Mouse (Mus musculus) right cerebral cortex, postnatal 14 days (tissue): Measurements from ENCODE around the gene Mrpl17.

ENCODE experiments used
- DNase-seq: peaks from one replicate; pipeline ENCODE4 v3.0.0; 2022

Mrpl17 gene

DNA sequence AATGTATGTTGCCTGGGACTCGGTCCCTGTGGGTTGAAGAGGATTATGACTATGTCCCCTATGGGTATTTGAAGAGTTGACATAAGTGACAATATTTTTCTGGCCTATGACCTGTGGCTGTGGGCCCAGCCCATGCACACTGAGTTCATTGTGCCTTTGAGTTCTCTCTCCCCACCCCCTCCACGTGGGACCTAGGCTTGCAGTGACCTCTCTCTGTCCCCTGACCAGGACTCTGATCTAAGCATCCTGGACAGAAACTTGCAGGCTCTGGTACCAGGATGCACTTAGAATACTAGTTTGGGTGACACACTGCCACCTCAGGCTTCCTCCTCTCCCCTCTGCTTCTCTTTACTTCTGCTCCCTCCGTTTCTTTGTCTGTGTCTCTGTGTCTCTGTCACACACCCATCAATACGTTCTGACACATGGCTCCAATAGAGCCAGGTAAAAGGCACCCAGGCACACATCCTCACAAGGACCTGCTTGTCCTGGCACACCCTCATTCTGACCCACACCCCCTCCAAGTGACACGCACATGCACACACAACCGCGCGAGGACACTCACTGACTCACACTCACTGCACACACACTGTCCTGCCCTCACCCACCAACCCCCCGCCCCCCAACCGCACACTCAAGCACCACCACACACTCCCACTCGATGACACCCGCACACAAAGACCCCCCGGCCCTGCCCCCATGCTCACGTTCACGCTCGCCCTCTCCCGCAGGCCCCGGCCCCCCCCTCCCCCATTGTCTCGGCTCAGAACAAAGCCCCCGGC lies 24.2 kb downstream of the Mrpl17 start:
- no peak for DNase-seq

DNA sequence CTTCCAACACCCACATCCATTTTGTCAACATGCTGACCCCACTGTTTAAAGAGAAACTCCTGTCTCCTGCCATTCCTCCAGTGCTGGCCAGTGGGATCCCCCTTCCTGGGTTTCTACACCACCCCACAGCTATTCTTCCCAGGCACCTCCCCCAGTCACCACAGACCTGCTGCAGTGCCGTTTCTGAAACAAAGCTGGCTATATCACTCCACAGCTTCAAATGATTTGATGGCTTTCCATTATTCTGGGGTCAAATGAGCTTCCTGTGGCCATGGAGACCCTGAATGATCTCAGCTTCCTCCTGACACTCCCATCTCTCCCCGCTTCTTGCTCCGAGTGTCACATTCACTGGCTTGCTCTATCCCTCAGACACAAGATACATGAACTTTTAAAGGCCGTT lies 26.3 kb downstream of the Mrpl17 start:
- no peak for DNase-seq

DNA sequence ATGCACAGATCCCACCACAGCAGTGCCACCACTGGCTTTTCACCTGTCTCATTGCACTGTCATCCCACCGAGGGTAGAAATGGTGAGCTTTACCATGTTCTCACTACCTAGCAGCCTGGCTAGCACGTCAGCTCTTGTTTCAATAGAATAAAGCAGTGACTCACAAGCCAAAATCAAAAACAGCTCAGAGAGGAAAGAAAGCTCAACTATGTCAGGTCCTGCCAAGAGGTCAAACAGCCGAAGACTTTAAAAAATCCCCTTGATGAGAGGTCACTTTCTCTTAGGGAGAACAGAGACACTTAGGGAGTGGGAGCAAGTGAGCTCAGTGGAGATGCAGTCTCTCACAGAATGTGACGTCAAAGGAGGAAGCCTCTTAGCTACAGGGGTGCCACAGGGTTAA lies 27.0 kb downstream of the Mrpl17 start:
- DNase-seq = no peak

DNA sequence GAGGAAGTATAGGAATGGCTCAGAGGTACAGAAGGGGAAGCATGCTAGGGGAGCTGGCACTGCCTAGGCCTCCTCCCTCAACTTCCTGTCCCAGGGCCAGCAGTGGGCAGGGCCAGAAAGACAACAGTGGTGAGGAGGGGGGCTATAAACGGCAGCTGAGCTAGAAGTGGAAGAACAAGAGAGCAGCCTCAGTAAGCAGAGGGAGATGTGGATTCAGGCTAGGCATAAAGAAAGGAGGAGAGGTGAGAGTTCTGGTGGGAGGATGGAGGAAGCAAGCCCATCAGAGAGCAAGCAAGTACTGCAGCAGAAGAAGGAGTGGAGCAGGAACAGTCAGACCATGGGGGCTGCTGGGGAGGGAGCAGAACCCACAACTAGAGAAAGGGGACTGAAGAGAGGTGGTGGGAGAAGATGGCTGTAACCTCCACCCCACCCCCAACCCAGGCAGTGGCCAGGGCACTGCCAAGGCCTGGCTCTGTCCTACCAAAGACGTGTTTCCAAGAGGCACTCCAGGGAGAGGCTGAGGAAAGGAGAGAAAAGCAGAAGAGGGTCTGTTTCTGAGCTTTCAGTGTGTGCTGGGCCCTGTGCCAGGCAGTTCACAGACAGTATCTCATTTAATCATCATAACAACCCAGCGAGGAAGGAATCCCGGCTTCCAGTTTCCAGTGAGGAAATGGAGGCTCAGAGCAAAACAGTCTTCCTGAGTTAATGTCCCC lies 32.2 kb downstream of the Mrpl17 start:
- no peak for DNase-seq

DNA sequence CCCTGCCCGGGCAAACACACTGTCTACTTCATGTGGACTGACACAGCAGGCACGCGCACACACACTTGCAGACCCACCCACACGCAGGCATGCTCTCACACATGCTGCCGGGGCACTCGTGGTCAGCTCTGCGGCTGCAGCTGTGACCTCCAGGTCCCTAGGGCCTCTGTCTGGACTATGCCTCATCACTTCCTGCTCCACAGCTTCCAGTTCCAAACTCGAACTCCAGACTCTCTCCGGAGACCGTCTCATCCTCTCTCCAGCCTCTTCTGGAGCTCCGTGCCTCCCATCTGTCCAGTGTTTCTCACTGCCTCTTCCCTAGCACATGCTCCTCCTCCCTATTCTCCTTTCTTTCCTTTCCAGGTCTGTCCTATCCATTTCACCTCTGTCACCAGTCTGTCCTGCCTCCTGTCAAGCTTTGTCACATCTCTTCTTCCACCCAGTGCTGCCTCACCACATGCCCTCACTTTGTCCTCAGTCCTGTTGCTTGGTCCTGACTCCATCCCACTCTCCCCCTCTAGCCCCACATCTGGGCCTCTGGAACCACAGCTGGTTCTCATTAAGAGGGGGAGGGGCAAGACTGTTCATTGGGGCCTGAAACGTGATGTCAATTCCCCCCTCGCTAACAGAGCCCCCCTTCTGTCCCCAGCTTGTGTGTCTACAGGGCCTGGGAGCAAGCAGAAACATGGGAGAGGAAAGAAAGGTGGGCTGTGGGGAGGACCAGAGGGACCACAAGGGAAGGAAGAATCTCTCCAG lies 32.9 kb downstream of the Mrpl17 start:
- DNase-seq = no peak

DNA sequence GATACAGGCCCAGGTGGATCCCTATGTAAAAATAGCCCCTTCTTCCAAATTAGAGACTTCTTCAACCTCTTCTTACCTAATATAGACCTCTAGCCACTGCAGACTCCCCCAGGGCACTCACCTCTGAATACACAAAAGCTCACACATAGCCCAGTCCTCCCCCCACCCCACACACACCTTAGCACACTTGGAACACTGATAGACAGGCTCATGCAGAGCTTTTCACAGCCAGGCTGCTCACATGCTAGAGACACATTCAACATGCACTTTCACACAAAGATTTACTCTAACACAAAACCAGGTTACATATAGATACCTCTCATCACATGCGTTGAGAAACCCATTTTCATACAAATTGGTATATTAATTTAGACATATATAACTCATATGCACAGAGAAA lies 33.6 kb downstream of the Mrpl17 start:
- no peak for DNase-seq

DNA sequence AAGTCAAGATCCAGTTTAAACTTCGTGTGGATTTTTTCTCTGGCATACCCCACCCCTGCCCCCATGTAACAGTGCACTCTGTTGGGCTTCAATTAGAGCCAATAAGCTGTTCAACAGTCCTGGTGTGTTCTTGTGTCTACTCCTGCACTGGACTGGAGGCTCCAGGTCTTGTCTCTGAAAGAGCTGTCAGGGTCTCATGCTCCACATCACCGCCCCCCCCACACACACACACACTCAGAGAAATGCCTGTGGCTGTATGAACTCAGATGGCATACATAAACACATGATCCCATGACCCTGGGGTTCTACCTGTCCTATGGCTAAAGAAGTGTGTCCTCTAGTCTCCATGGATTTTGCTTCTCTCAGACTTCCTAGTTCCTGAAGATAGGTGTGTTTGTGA lies 34.9 kb downstream of the Mrpl17 start:
- no peak for DNase-seq

DNA sequence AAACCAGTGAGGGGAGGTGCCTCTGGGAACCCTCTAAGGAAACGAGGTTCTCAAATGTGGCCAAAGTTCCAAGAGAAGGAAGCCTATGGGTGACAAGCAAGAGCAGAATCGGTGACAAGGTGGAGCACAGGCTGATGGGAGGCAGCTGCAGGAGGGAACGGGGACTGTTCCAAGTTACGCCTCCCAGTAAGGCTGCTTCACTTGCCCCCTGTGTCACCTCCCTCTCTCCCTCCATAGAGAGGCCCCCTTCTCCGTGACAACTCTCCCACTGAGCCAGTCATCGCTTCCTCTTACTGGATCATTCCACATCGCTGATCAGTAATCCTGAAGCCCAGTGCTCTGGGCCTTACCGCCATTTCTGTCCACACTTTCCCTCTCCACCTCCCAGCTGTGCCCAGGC lies 36.2 kb downstream of the Mrpl17 start:
- DNase-seq = no peak

DNA sequence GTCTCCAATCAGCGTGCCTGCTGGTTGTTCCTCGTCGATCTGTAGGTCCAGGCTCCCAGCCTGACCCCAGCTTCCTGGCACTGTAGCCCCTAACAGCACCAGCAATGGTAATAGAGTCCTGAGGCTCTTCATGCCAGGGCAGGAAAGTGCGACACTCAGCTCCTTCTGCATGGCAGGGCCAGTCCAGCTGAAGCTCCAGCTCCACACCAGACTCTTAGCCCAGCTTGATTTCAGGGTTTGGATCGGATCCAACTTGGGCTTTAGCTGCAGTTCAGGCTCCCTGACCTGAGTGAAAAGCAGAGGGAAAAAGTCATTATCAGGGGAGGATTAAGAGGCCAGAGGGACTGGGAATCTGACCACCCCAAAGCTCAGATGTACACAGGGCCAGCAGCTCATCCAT lies 37.9 kb downstream of the Mrpl17 start:
- no peak for DNase-seq

DNA sequence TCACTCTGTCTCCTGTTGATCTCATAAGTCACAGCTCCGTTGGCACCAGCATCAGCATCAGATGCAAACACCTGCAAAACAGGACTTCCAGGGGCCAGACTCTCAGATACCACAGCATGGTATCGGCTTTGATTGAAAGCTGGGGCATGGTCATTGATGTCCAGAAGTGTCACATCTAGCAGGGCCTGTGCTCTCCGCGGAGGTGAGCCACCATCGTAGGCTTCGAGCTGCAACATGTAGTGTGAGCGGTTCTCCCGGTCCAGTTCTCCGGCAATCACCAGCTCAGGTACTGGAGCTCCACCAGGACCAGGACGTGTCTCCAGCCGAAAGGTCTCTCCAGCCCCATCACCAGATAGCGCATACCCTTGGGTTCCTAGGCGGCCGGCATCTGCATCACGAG lies 38.6 kb downstream of the Mrpl17 start:
- no peak for DNase-seq

DNA sequence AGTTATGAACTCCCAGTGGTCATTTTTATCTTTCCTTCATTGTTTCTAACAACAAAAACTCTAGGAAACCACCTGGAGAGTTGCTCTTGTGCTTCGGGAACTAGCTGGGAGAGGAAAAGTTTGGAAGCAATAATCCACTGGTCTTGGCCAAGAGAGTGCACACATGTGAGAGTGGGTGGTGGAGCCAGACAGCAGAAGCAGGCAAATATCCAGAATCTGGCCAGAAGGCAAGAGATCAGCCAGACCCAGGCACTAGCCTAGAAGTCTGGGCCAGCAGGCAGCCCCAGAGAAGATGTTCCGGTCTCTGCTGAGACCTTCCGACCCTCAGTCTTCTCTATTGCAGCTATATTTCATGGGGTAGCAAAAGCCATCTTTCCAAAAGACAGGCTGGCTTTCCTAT lies 40.9 kb downstream of the Mrpl17 start:
- no peak for DNase-seq

DNA sequence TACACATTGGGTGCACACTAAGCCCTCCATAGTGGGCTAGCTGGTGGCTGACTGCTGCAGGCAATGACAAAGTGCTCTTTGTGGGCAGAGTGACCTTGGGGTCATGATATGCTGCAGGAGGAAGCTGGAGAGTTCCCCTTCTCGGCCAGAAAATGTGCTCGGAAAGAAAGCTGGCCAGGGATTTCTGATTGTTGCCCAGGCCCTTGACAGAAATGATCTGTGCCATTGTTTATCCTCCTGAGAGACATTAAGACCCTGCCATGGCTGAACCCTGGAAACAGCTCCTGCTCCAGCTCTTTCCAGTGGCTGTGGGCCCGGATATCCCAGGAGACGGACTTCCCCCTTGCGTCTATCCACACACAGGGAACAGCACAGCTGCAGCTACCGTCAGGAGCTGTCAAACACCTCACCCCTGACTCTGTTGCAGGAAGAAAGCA lies 43.2 kb downstream of the Mrpl17 start:
- DNase-seq = no peak

DNA sequence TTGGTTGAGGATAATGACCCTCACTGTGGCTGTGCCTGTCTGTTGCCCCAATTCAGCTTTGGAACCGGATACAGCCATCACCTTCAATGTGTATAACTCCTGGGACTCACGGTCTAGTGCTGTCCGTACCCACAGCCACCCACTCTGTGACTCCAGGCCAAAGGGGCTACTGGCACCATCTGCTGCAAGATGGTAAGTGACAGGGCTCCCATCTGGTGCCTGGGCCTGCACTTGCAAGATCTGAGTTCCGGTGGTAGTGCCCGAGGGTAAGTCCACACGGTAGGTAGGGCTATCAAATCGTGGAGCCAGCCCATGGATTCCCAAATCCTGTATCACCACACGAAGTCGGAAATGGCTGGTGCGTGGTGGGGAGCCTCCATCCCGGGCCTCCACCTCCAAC lies 46.6 kb downstream of the Mrpl17 start:
- DNase-seq = no peak

DNA sequence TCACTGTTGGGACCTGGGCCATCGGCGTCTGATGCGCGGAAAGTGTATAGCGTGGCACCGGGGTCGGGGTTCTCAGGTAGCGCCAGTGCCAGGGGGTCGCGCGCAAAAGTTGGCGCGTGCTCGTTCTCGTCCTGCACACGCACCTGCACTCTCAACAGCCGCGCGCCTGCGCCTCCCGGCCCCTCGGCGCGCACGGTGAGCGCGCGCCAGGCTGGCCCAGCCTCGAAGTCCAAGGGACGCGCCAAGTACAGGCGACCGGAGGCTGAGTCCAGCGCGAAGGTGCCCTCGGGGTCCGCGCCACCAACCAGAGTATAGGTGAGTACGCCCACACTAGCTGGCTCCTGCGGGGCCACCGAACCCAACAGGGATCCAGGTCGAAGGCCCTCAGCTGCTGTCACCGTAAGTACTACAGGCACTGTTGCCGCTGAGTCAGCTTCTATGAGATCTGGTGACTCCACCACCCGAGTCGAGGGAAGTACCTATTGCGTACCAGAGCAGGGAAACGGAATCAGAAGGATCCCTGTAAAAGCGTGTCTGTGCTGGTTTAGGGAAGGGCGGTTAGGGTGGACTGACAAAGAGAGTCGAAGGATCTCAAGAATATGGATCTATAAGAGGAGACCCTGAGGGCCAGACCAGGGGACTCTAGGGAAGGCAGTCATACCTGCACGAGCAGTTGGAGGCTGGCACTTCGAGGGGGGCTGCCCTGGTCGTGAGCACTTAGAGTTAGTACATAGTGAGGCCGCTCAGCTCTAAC lies 48.2 kb downstream of the Mrpl17 start:
- no peak for DNase-seq

DNA sequence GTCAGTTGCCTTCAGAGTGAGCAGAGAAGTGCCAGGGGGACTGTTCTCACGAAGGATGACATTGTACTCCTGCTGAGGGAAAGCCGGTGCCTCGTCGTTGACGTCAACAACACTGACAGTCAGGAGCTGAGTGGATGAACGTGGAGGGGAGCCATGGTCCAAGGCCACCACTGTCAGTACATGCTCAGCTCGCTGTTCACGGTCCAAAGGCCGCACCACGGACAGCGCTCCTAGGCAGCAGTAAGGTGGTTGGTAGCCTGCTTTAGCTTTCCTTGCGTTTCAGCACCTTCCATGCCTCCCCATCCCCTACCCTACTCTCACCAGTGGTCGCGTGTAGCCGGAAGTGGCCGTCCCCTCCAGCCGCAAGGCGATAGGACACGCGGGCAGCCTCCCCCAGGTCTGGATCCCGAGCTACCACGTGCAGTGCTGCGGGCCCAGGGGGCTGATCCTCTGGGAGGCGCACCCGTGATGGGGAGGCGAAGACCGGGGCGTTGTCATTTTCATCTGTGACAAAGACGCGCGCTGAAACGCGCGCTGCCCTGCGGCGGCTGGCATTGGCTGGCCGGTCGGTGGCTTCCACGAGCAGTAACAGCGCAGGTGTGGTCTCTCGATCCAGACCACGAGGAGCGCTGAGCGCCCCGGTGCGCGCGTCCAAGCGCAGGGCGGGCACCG lies 49.0 kb downstream of the Mrpl17 start:
- DNase-seq = no peak

DNA sequence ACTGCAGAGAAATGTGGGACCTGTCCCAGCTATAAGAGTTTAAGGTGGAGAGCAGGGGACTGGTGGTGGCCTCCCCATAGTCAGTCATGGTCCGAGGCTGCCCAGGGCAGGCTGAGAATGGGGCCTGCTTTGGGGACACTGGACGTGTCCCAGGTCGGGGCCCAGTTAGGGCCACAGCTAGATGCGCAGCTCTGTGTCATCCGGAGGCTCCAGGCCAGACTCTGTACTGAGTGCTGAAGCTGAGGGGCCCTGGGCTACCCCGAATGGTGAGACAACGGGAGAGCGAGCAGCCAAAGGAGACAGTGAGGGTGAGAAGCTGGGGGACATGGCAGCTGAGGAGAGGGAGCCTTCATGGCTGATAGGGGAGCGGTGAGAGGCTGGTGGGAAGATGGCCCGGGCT lies 57.6 kb downstream of the Mrpl17 start:
- no peak for DNase-seq
